Mouse (Mus musculus) C2C12 (cell line): ENCODE measurements around the gene Rcan1. TPM values are rescaled to one million over a fixed set of nuclear protein-coding genes. Genes with fewer than 3 reads are reported as not detected.
"Not testable (repeated sequence)": the region's sequence is repeated elsewhere in the genome, so short reads cannot be mapped to it uniquely, and the experiment has no call there.

Experiments used
- H3K27me3 ChIP-seq: one replicate; pipeline ENCODE4 v1.6.1; 2011; ENCODE audit not compliant: control insufficient read depth, insufficient read depth, insufficient read length
- H3K36me3 ChIP-seq: one replicate; pipeline ENCODE4 v1.6.1; 2011; ENCODE audit not compliant: control insufficient read depth, insufficient read depth
- H3K4me3 ChIP-seq: one replicate; pipeline ENCODE4 v1.5.1; 2011; ENCODE audit warnings: mild to moderate bottlenecking, control low read depth; ENCODE audit not compliant: poor library complexity, insufficient read depth, severe bottlenecking
- H3K79me2 ChIP-seq: one replicate; pipeline ENCODE4 v1.6.1; 2011; ENCODE audit not compliant: control insufficient read depth, insufficient read depth
- H3K79me3 ChIP-seq: one replicate; pipeline ENCODE4 v1.6.1; 2011; ENCODE audit warnings: low read depth, control low read depth
- H3ac ChIP-seq: one replicate; pipeline ENCODE3; 2011; ENCODE audit warnings: low read depth; ENCODE audit not compliant: control insufficient read depth, insufficient read length
- CEBPB ChIP-seq: IDR thresholded peaks from one replicate; pipeline ENCODE4 v1.6.1; 2011; ENCODE audit warnings: low read depth, mild to moderate bottlenecking, control low read depth, moderate library complexity
- CTCF ChIP-seq: IDR thresholded peaks from one replicate; pipeline ENCODE4 v1.5.1; 2011; ENCODE audit not compliant: control insufficient read depth, insufficient read depth, insufficient read length
- FOSL1 ChIP-seq: IDR thresholded peaks from one replicate; pipeline ENCODE4 v1.8.0; 2011; ENCODE audit warnings: mild to moderate bottlenecking, low read length; ENCODE audit not compliant: poor library complexity, insufficient read depth, severe bottlenecking
- MAX ChIP-seq: IDR thresholded peaks from one replicate; pipeline ENCODE4 v1.6.1; 2011; ENCODE audit warnings: mild to moderate bottlenecking, control low read depth
- MYOD1 ChIP-seq: IDR thresholded peaks from one replicate; pipeline ENCODE4 v1.6.1; 2011; ENCODE audit warnings: low read depth; ENCODE audit not compliant: control insufficient read depth, insufficient read length
- MYOG ChIP-seq: IDR thresholded peaks from one replicate; pipeline ENCODE4 v1.6.1; 2011; ENCODE audit not compliant: control insufficient read depth, insufficient read length; ENCODE audit errors: extremely low read depth
- USF1 ChIP-seq: IDR thresholded peaks from one replicate; pipeline ENCODE4 v1.6.1; 2011; ENCODE audit warnings: low read depth, mild to moderate bottlenecking, control low read depth, moderate library complexity
- polyA plus RNA-seq: library from polyadenylated mRNA; unstranded; fragments of >200 nt; fragmentation: generic; extraction: Trizol; gene quantifications from one replicate; pipeline ENCODE4 v1.2.1, GENCODE M21; 2012; ENCODE audit warnings: missing spikeins

Rcan1 gene
- polyA plus RNA-seq, 1 experiment, result 17.4 TPM

GRCm38 (mm10) chr16:92419099-92419498 lies 51.6 kb downstream of the Rcan1 start:
- Histone ChIP-seq H3K79me3 (no peaks in the 10 kb centered on the region), H3K79me2 (no peaks in the 10 kb centered on the region), H3K27me3 (no peaks in the 10 kb centered on the region), H3K4me3 (no peak overlapping the region), H3K36me3 (no peaks in the 10 kb centered on the region), H3ac (no peak overlapping the region)
- TF ChIP-seq FOSL1, result no peak
- TF ChIP-seq USF1, result no peak
- TF ChIP-seq CTCF, result no peak
- TF ChIP-seq MAX, result no peak
- TF ChIP-seq MYOD1, result no peak
- no peak for TF ChIP-seq CEBPB
- no peak for TF ChIP-seq MYOG

GRCm38 (mm10) chr16:92417267-92417666 lies 53.4 kb downstream of the Rcan1 start:
- no peak for TF ChIP-seq CTCF
- TF ChIP-seq FOSL1, result no peak
- no peak for TF ChIP-seq USF1
- no peak for TF ChIP-seq MYOD1
- no peak for TF ChIP-seq MYOG
- no peak for TF ChIP-seq MAX
- no peak for TF ChIP-seq CEBPB
- Histone ChIP-seq H3K79me3 (no peaks in the 10 kb centered on the region), H3K4me3 (no peak overlapping the region), H3K79me2 (no peaks in the 10 kb centered on the region), H3ac (no peak overlapping the region), H3K27me3 (no peaks in the 10 kb centered on the region), H3K36me3 (no peaks in the 10 kb centered on the region)

GRCm38 (mm10) chr16:92415702-92416118 lies 55.0 kb downstream of the Rcan1 start:
- Histone ChIP-seq H3K27me3 (no peaks in the 10 kb centered on the region), H3K4me3 (no peak overlapping the region), H3ac (no peak overlapping the region), H3K36me3 (no peaks in the 10 kb centered on the region), H3K79me3 (no peaks in the 10 kb centered on the region), H3K79me2 (no peaks in the 10 kb centered on the region)
- no peak for TF ChIP-seq USF1
- TF ChIP-seq MAX, result no peak
- TF ChIP-seq FOSL1, result no peak
- TF ChIP-seq MYOG, result no peak
- no peak for TF ChIP-seq CTCF
- no peak for TF ChIP-seq MYOD1
- no peak for TF ChIP-seq CEBPB

- H3K79me2 ChIP-seq, H3ac ChIP-seq, H3K27me3 ChIP-seq, H3K36me3 ChIP-seq, H3K4me3 ChIP-seq, H3K79me3 ChIP-seq: not testable (repeated sequence)
Measured at GRCm38 (mm10) chr16:92415038-92415437, 55.6 kb downstream of the Rcan1 start.

- Histone ChIP-seq H3K36me3 (no peaks in the 10 kb centered on the region), H3ac (no peak overlapping the region), H3K79me3 (no peaks in the 10 kb centered on the region), H3K4me3 (no peak overlapping the region), H3K27me3 (no peaks in the 10 kb centered on the region), H3K79me2 (no peaks in the 10 kb centered on the region)
- TF ChIP-seq MYOD1, result no peak
- TF ChIP-seq MAX, result no peak
- no peak for TF ChIP-seq MYOG
- no peak for TF ChIP-seq CTCF
- TF ChIP-seq FOSL1, result no peak
- TF ChIP-seq USF1, result no peak
- TF ChIP-seq CEBPB, result no peak
Measured at GRCm38 (mm10) chr16:92412888-92413287, 57.8 kb downstream of the Rcan1 start.

- TF ChIP-seq CEBPB, result no peak
- no peak for TF ChIP-seq FOSL1
- no peak for TF ChIP-seq CTCF
- no peak for TF ChIP-seq MYOD1
- no peak for TF ChIP-seq MYOG
- no peak overlapping the region for H3ac ChIP-seq
- no peak overlapping the region for H3K4me3 ChIP-seq
- H3K27me3 ChIP-seq, result no peaks in the 10 kb centered on the region
- no peaks in the 10 kb centered on the region for H3K79me2 ChIP-seq
- no peaks in the 10 kb centered on the region for H3K36me3 ChIP-seq
- no peaks in the 10 kb centered on the region for H3K79me3 ChIP-seq
Measured at GRCm38 (mm10) chr16:92411981-92412706, 58.5 kb downstream of the Rcan1 start.
